Mouse (Mus musculus): ENCODE results near the gene Ccdc69. TPM values are rescaled to one million over a fixed set of nuclear protein-coding genes. Genes with fewer than 3 reads are reported as not detected.

The Ccdc69 gene
- polyA plus RNA-seq, 1 experiment: 0.11 TPM

- no peaks in the 10 kb centered on the region for H3K36me3 ChIP-seq (ENCODE audit: control insufficient read depth, insufficient read depth)
- no peak overlapping the region for H3K4me2 ChIP-seq (ENCODE audit: low read depth)
- H3K4me3 ChIP-seq: no peak overlapping the region
- no peaks in the 10 kb centered on the region for H3K79me2 ChIP-seq (ENCODE audit: control insufficient read depth, insufficient read depth)
- TF ChIP-seq TCF12 (IDR thresholded peaks at IDR 0.05; ENCODE audit: insufficient read depth, poor library complexity, severe bottlenecking) (no peak), MYOD1 (IDR thresholded peaks at IDR 0.05; ENCODE audit: control insufficient read depth in 1 of 3, insufficient read length in 2 of 3, low read depth in 2 of 3) (peak in 2 of 3 experiments; percentile 37 to 69), MYOG (IDR thresholded peaks at IDR 0.05; ENCODE audit: control insufficient read depth in 1 of 3, insufficient read depth in 1 of 3, insufficient read length in 2 of 3, low read depth in 2 of 3) (peak in 2 of 3 experiments; percentile 53 to 55)
- H3K27me3 ChIP-seq (ENCODE audit: control insufficient read depth, insufficient read depth, insufficient read length): no peaks in the 10 kb centered on the region
- no peak overlapping the region for H3ac ChIP-seq (ENCODE audit: control insufficient read depth, insufficient read length)
These were observed 4.7 kb downstream of the Ccdc69 start for GRCm38 (mm10) chr11:55073191-55073590.

GRCm38 (mm10) chr11:55072467-55072866 is 5.5 kb downstream of the Ccdc69 start:
- Histone ChIP-seq H3K79me2 (ENCODE audit: control insufficient read depth, insufficient read depth) (no peaks in the 10 kb centered on the region), H3ac (ENCODE audit: control insufficient read depth, insufficient read length) (no peak overlapping the region), H3K4me2 (ENCODE audit: low read depth) (no peak overlapping the region), H3K36me3 (ENCODE audit: control insufficient read depth, insufficient read depth) (no peaks in the 10 kb centered on the region), H3K27me3 (ENCODE audit: control insufficient read depth, insufficient read depth, insufficient read length) (no peaks in the 10 kb centered on the region), H3K4me3 (no peak overlapping the region)
- TF ChIP-seq E2F4 (IDR thresholded peaks at IDR 0.05; ENCODE audit: insufficient read depth): no peak

GRCm38 (mm10) chr11:55071344-55071743 is 6.6 kb downstream of the Ccdc69 start:
- Histone ChIP-seq H3K36me3 (ENCODE audit: control insufficient read depth, insufficient read depth) (no peaks in the 10 kb centered on the region), H3K4me2 (ENCODE audit: low read depth) (no peak overlapping the region), H3K79me2 (ENCODE audit: control insufficient read depth, insufficient read depth) (no peaks in the 10 kb centered on the region), H3K27me3 (ENCODE audit: control insufficient read depth, insufficient read depth, insufficient read length) (no peaks in the 10 kb centered on the region), H3K4me3 (no peak overlapping the region), H3ac (ENCODE audit: control insufficient read depth, insufficient read length) (no peak overlapping the region)
- no peak for TF ChIP-seq CEBPB (IDR thresholded peaks at IDR 0.05; ENCODE audit: insufficient read depth, poor library complexity, severe bottlenecking)
- no peak for TF ChIP-seq USF1 (IDR thresholded peaks at IDR 0.05; ENCODE audit: low read depth)
- no peak for TF ChIP-seq MYOG (IDR thresholded peaks at IDR 0.05; ENCODE audit: control insufficient read depth in 1 of 3, insufficient read depth in 1 of 3, insufficient read length in 2 of 3, low read depth in 2 of 3)
- no peak for TF ChIP-seq POLR2A (IDR thresholded peaks at IDR 0.05; ENCODE audit: insufficient read length, low read depth)
- TF ChIP-seq TCF3 (IDR thresholded peaks at IDR 0.05; ENCODE audit: insufficient read length, low read depth): no peak
- TF ChIP-seq MYOD1 (IDR thresholded peaks at IDR 0.05; ENCODE audit: control insufficient read depth in 1 of 3, insufficient read length in 2 of 3, low read depth in 2 of 3): no peak
- TF ChIP-seq TCF12 (IDR thresholded peaks at IDR 0.05; ENCODE audit: insufficient read depth, poor library complexity, severe bottlenecking): no peak
- TF ChIP-seq E2F4 (IDR thresholded peaks at IDR 0.05; ENCODE audit: insufficient read depth): no peak
- no peak for TF ChIP-seq MAX (IDR thresholded peaks at IDR 0.05; ENCODE audit: low read depth)
- no peak for TF ChIP-seq POLR2AphosphoS2 (IDR thresholded peaks at IDR 0.05; ENCODE audit: insufficient read length, low read depth)
- TF ChIP-seq REST (IDR thresholded peaks at IDR 0.05; ENCODE audit: insufficient read depth, insufficient read length): no peak
- no peak for TF ChIP-seq SRF (IDR thresholded peaks at IDR 0.05; ENCODE audit: control insufficient read depth, insufficient read length, low read depth)

GRCm38 (mm10) chr11:55069023-55069422 is 8.9 kb downstream of the Ccdc69 start:
- no peaks in the 10 kb centered on the region for H3K27me3 ChIP-seq (ENCODE audit: control insufficient read depth, insufficient read depth, insufficient read length)
- H3K79me2 ChIP-seq (ENCODE audit: control insufficient read depth, insufficient read depth): no peaks in the 10 kb centered on the region
- H3K4me2 ChIP-seq (ENCODE audit: low read depth): no peak overlapping the region
- H3K36me3 ChIP-seq (ENCODE audit: control insufficient read depth, insufficient read depth): no peaks in the 10 kb centered on the region
- TF ChIP-seq MYOD1 (IDR thresholded peaks at IDR 0.05; ENCODE audit: control insufficient read depth in 1 of 3, insufficient read length in 2 of 3, low read depth in 2 of 3) (no peak), POLR2A (IDR thresholded peaks at IDR 0.05; ENCODE audit: insufficient read length, low read depth) (no peak), REST (IDR thresholded peaks at IDR 0.05; ENCODE audit: insufficient read depth, insufficient read length) (no peak)
- no peak overlapping the region for H3K4me3 ChIP-seq
- no peak overlapping the region for H3ac ChIP-seq (ENCODE audit: control insufficient read depth, insufficient read length)

GRCm38 (mm10) chr11:55066921-55067320 is 11.0 kb downstream of the Ccdc69 start:
- no peak for TF ChIP-seq SRF (IDR thresholded peaks at IDR 0.05; ENCODE audit: control insufficient read depth, insufficient read length, low read depth)
- TF ChIP-seq USF1 (IDR thresholded peaks at IDR 0.05; ENCODE audit: low read depth): no peak
- no peak for TF ChIP-seq POLR2A (IDR thresholded peaks at IDR 0.05; ENCODE audit: insufficient read length, low read depth)
- TF ChIP-seq MAX (IDR thresholded peaks at IDR 0.05; ENCODE audit: low read depth): no peak
- no peak for TF ChIP-seq TCF12 (IDR thresholded peaks at IDR 0.05; ENCODE audit: insufficient read depth, poor library complexity, severe bottlenecking)
- TF ChIP-seq CEBPB (IDR thresholded peaks at IDR 0.05; ENCODE audit: insufficient read depth, poor library complexity, severe bottlenecking): no peak
- TF ChIP-seq E2F4 (IDR thresholded peaks at IDR 0.05; ENCODE audit: insufficient read depth): no peak
- no peak for TF ChIP-seq MYOG (IDR thresholded peaks at IDR 0.05; ENCODE audit: control insufficient read depth in 1 of 3, insufficient read depth in 1 of 3, insufficient read length in 2 of 3, low read depth in 2 of 3)
- no peak for TF ChIP-seq REST (IDR thresholded peaks at IDR 0.05; ENCODE audit: insufficient read depth, insufficient read length)
- no peak for TF ChIP-seq POLR2AphosphoS2 (IDR thresholded peaks at IDR 0.05; ENCODE audit: insufficient read length, low read depth)
- TF ChIP-seq MYOD1 (IDR thresholded peaks at IDR 0.05; ENCODE audit: control insufficient read depth in 1 of 3, insufficient read length in 2 of 3, low read depth in 2 of 3): no peak
- no peak for TF ChIP-seq TCF3 (IDR thresholded peaks at IDR 0.05; ENCODE audit: insufficient read length, low read depth)
- H3K4me2 ChIP-seq (ENCODE audit: low read depth): no peak overlapping the region
- H3K27me3 ChIP-seq (ENCODE audit: control insufficient read depth, insufficient read depth, insufficient read length): no peaks in the 10 kb centered on the region
- H3K4me3 ChIP-seq: no peak overlapping the region
- no peak overlapping the region for H3ac ChIP-seq (ENCODE audit: control insufficient read depth, insufficient read length)
- no peaks in the 10 kb centered on the region for H3K36me3 ChIP-seq (ENCODE audit: control insufficient read depth, insufficient read depth)
- no peaks in the 10 kb centered on the region for H3K79me2 ChIP-seq (ENCODE audit: control insufficient read depth, insufficient read depth)
